Mouse (Mus musculus) kidney, adult 2 months (tissue): Measurements from ENCODE around the gene Slc3a2. TPM values are rescaled to one million over a fixed set of nuclear protein-coding genes. Genes with fewer than 3 reads are reported as not detected.
"Not testable (repeated sequence)": the region's sequence is repeated elsewhere in the genome, so short reads cannot be mapped to it uniquely, and the experiment has no call there.

Experiments
- DNase-seq: peaks from one replicate; pipeline ENCODE4 v3.0.0; 2021
- H3K27ac ChIP-seq: fragments of 200-500 bp; 2 replicates; pipeline ENCODE4 v1.5.1; 2012; ENCODE audit warnings: low read depth, low read length, control low read depth, inconsistent platforms; ENCODE audit not compliant: insufficient read depth
- H3K27me3 ChIP-seq: fragments of 200-500 bp; replicated peaks from 2 replicates; pipeline ENCODE4 v1.6.1; 2012; ENCODE audit warnings: mild to moderate bottlenecking, moderate library complexity, low read length, inconsistent platforms; ENCODE audit not compliant: control insufficient read depth, insufficient read depth
- H3K36me3 ChIP-seq: fragments of 200-500 bp; 2 replicates; pipeline ENCODE4 v1.6.1; 2012; ENCODE audit warnings: mild to moderate bottlenecking, moderate library complexity, low read length, inconsistent platforms; ENCODE audit not compliant: control insufficient read depth, insufficient read depth
- H3K4me1 ChIP-seq: fragments of 200-500 bp; 2 replicates; pipeline ENCODE4 v1.6.1; 2011; ENCODE audit warnings: low read length; ENCODE audit not compliant: control insufficient read depth, insufficient read depth
- H3K4me3 ChIP-seq: fragments of 200-500 bp; 2 replicates; pipeline ENCODE4 v1.5.1; 2011; ENCODE audit warnings: mild to moderate bottlenecking, low read depth, low read length, control low read depth; ENCODE audit not compliant: insufficient read depth
- CTCF ChIP-seq: fragments of 200-500 bp; conservative IDR thresholded peaks from 2 replicates; pipeline ENCODE4 v1.5.1; 2011; ENCODE audit warnings: low read depth, mild to moderate bottlenecking, control low read depth, low read length, moderate library complexity, mixed read lengths; ENCODE audit not compliant: insufficient read depth, insufficient read length
- POLR2A ChIP-seq: fragments of 200-500 bp; IDR thresholded peaks from one replicate; pipeline ENCODE4 v1.6.1; 2011; ENCODE audit warnings: low read depth, low read length, control low read depth
- WGBS: fragments of 180-500 bp; shearing (Covaris S2); methylation state at CpG from one replicate; pipeline ENCODE4 v1.1.7; 2018; 5-methylcytosine and 5-hydroxymethylcytosine counted together
- polyA plus RNA-seq: library from polyadenylated mRNA; depleted of rRNA; stranded (reverse); fragments of >200 nt; gene quantifications from 2 replicates; pipeline ENCODE4 v1.2.3, GENCODE M21; 2012

Slc3a2 gene
- polyA plus RNA-seq, 1 experiment: 560 TPM

GRCm38 (mm10) chr19:8726609-8727390 is 3.6 kb upstream of the Slc3a2 start:
- DNase-seq: no peak
- Histone ChIP-seq H3K27ac (no peak overlapping the region), H3K4me1 (peaks cover 4% of the 10 kb centered on the region; the same call in 1 of the 2 replicates), H3K36me3 (peaks cover 19% of the 10 kb centered on the region), H3K4me3 (no peak overlapping the region), H3K27me3 (no peaks in the 10 kb centered on the region)
- TF ChIP-seq CTCF (no peak), POLR2A (no peak)
- 75% methylated on average over 3 of the region's 3 CpGs for WGBS

GRCm38 (mm10) chr19:8725081-8725613 is 2.0 kb upstream of the Slc3a2 start:
- Histone ChIP-seq H3K4me3 (no peak overlapping the region), H3K36me3 (peaks cover 19% of the 10 kb centered on the region), H3K4me1 (peaks cover 4% of the 10 kb centered on the region; the same call in 1 of the 2 replicates), H3K27me3 (no peaks in the 10 kb centered on the region), H3K27ac (no peak overlapping the region)
- no peak for DNase-seq
- TF ChIP-seq POLR2A (no peak), CTCF (no peak)
- WGBS: 54% methylated on average over 4 of the region's 4 CpGs

GRCm38 (mm10) chr19:8724392-8724791 is 1.2 kb upstream of the Slc3a2 start:
- no peaks in the 10 kb centered on the region for H3K27me3 ChIP-seq
- H3K4me3 ChIP-seq: no peak overlapping the region
- peaks cover 19% of the 10 kb centered on the region for H3K36me3 ChIP-seq
- no peak overlapping the region for H3K27ac ChIP-seq
- 7% methylated on average over 2 of the region's 2 CpGs for WGBS
- TF ChIP-seq POLR2A (no peak), CTCF (no peak)
- DNase-seq: no peak
- peaks cover 4% of the 10 kb centered on the region; the same call in 1 of the 2 replicates for H3K4me1 ChIP-seq

GRCm38 (mm10) chr19:8723574-8724346 is 591 bp upstream of the Slc3a2 start:
- DNase-seq: no peak
- H3K4me3 ChIP-seq: peak overlapping the region; percentile 87
- peaks cover 4% of the 10 kb centered on the region; the same call in 1 of the 2 replicates for H3K4me1 ChIP-seq
- H3K27me3 ChIP-seq: no peaks in the 10 kb centered on the region
- WGBS: 1% methylated on average over 20 of the region's 20 CpGs
- peak overlapping the region; percentile 85 for H3K27ac ChIP-seq
- TF ChIP-seq POLR2A (no peak), CTCF (no peak)
- H3K36me3 ChIP-seq: peaks cover 19% of the 10 kb centered on the region

- peak overlapping the region; percentile 96 for H3K27ac ChIP-seq
- under 1% methylated on average over 5 of the region's 5 CpGs for WGBS
- no peak for DNase-seq
- H3K27me3 ChIP-seq: no peaks in the 10 kb centered on the region
- no peak for TF ChIP-seq CTCF
- H3K36me3 ChIP-seq: peaks cover 19% of the 10 kb centered on the region
- peak overlapping the region; percentile 88 for H3K4me3 ChIP-seq
- peaks cover 4% of the 10 kb centered on the region; the same call in 1 of the 2 replicates for H3K4me1 ChIP-seq
These were observed 636 bp downstream of the Slc3a2 start for GRCm38 (mm10) chr19:8722559-8722906.

- peaks cover 19% of the 10 kb centered on the region for H3K36me3 ChIP-seq
- no peak for TF ChIP-seq CTCF
- no peak for TF ChIP-seq POLR2A
- no peak overlapping the region for H3K27ac ChIP-seq
- 47% methylated on average over 4 of the region's 4 CpGs for WGBS
- H3K4me1 ChIP-seq: peaks cover 4% of the 10 kb centered on the region; the same call in 1 of the 2 replicates
- no peak overlapping the region for H3K4me3 ChIP-seq
- no peak for DNase-seq
- no peaks in the 10 kb centered on the region for H3K27me3 ChIP-seq
These were observed 1.1 kb downstream of the Slc3a2 start for GRCm38 (mm10) chr19:8722021-8722420.

GRCm38 (mm10) chr19:8721378-8721777 is 1.8 kb downstream of the Slc3a2 start:
- no peaks in the 10 kb centered on the region for H3K27me3 ChIP-seq
- peaks cover 4% of the 10 kb centered on the region; the same call in 1 of the 2 replicates for H3K4me1 ChIP-seq
- no peak for TF ChIP-seq POLR2A
- no peak for TF ChIP-seq CTCF
- no peak for DNase-seq
- H3K4me3 ChIP-seq: no peak overlapping the region
- H3K36me3 ChIP-seq: peaks cover 15% of the 10 kb centered on the region
- 66% methylated on average over 1 of the region's 1 CpGs for WGBS
- no peak overlapping the region for H3K27ac ChIP-seq

GRCm38 (mm10) chr19:8719037-8719436 is 4.1 kb downstream of the Slc3a2 start:
- H3K36me3 ChIP-seq, DNase-seq, H3K4me3 ChIP-seq, H3K4me1 ChIP-seq, H3K27me3 ChIP-seq, H3K27ac ChIP-seq: not testable (repeated sequence)
